Mouse (Mus musculus) lung, postnatal 0 days (tissue): ENCODE results near the gene Nostrin. TPM values are rescaled to one million over a fixed set of nuclear protein-coding genes. Genes with fewer than 3 reads are reported as not detected.
A peak's percentile ranks its signal among the peaks of the same experiment; 100 is the strongest.

Source experiments
- ATAC-seq: fragments of 200-750 bp; cut with Nextera tagmentation; 2 replicates; pipeline ENCODE4 v1.8.0; 2017; ENCODE audit warnings: moderate library complexity
- DNase-seq: peaks from one replicate; pipeline ENCODE4 v3.0.0-alpha.2; 2016; ENCODE audit warnings: low spot score
- H3K27ac ChIP-seq: fragments of 300-500 bp; sonication (generic); 2 replicates; pipeline ENCODE4 v1.5.1; 2014; ENCODE audit warnings: antibody characterized with exemption, mild to moderate bottlenecking, low read length, mixed read lengths
- H3K27me3 ChIP-seq: fragments of 300-500 bp; sonication (generic); replicated peaks from 2 replicates; pipeline ENCODE4 v1.6.1; 2014; ENCODE audit warnings: low read length, mixed read lengths; ENCODE audit not compliant: insufficient read depth
- H3K36me3 ChIP-seq: fragments of 300-500 bp; sonication (generic); 2 replicates; pipeline ENCODE4 v1.6.1; 2014; ENCODE audit warnings: low read length, mixed read lengths; ENCODE audit not compliant: insufficient read depth
- H3K4me1 ChIP-seq: fragments of 300-500 bp; sonication (generic); 2 replicates; pipeline ENCODE4 v1.6.1; 2014; ENCODE audit warnings: antibody characterized with exemption, low read depth, low read length, mixed read lengths; ENCODE audit not compliant: insufficient read depth
- H3K4me2 ChIP-seq: fragments of 300-500 bp; sonication (generic); replicated peaks from 2 replicates; pipeline ENCODE4 v1.6.1; 2014; ENCODE audit warnings: low read depth, mild to moderate bottlenecking, low read length, moderate library complexity, mixed read lengths
- H3K4me3 ChIP-seq: fragments of 300-500 bp; sonication (generic); 2 replicates; pipeline ENCODE4 v1.5.1; 2014; ENCODE audit warnings: low read depth, low read length
- H3K9ac ChIP-seq: fragments of 300-500 bp; sonication (generic); replicated peaks from 2 replicates; pipeline ENCODE4 v1.6.1; 2014; ENCODE audit warnings: low read depth, mild to moderate bottlenecking
- H3K9me3 ChIP-seq: fragments of 300-500 bp; sonication (generic); 2 replicates; pipeline ENCODE4 v1.6.1; 2016; ENCODE audit warnings: low read length, mixed read lengths
- CTCF ChIP-seq: IDR thresholded peaks from 2 replicates; pipeline ENCODE4 v1.5.1; 2016; ENCODE audit warnings: antibody characterized with exemption, mild to moderate bottlenecking
- EP300 ChIP-seq: IDR thresholded peaks from 2 replicates; pipeline ENCODE4 v1.6.1; 2016; ENCODE audit warnings: antibody characterized with exemption, mild to moderate bottlenecking, control low read depth
- WGBS: fragments of 180-500 bp; shearing (Covaris S2); extraction: QIAGEN DNeasy Blood & Tissue Kit; methylation state at CpG from one replicate; pipeline ENCODE4 v1.1.7; 2014; 5-methylcytosine and 5-hydroxymethylcytosine counted together
- polyA plus RNA-seq: library from polyadenylated mRNA; unstranded; fragments of >200 nt; fragmentation: Nextera tagmentation; extraction: Ambion mirVana; gene quantifications from 2 replicates; pipeline ENCODE4 v1.2.1, GENCODE M21; 2015

The Nostrin gene
- polyA plus RNA-seq, 1 experiment from 2014 or later = 48.0 TPM

DNA sequence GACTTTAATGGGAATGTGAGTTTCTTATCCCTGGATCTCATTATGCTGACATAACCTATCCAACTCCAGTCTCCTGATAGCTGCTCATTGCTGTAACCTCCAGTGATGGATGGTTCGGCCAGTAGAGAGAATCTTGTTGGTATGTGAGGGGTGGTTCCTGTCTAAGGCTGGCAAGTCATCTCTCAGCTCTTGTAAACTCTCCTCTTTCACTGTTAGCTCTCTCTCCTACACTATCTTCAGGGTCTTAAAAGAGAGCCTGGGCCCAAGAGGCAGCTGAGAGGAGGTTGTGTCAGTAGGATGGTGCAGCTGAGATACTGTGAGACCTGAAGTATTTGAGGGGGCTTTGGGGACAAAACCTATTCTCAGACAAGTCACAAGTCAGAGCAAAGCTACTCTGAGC, 1.4 kb upstream of the Nostrin start:
- WGBS = 59% methylated on average over 1 of the region's 1 CpGs
- no peak for ATAC-seq

GRCm38 (mm10) chr2:69134937-69135336, 663 bp upstream of the Nostrin start:
- no peak for TF ChIP-seq CTCF
- TF ChIP-seq EP300 = no peak
- H3K4me1 ChIP-seq = peaks cover 8% of the 10 kb centered on the region; the same call in 1 of the 2 replicates
- H3K4me2 ChIP-seq = no peak overlapping the region
- WGBS = 59% methylated on average over 9 of the region's 9 CpGs
- H3K9me3 ChIP-seq = no peaks in the 10 kb centered on the region
- DNase-seq = no peak
- H3K27me3 ChIP-seq = no peaks in the 10 kb centered on the region
- H3K36me3 ChIP-seq = no peaks in the 10 kb centered on the region
- no peak overlapping the region for H3K9ac ChIP-seq
- ATAC-seq = no peak
- peak overlapping the region; percentile 82 for H3K27ac ChIP-seq
- no peak overlapping the region for H3K4me3 ChIP-seq

More for the DNA sequence above, 1.4 kb upstream of the Nostrin start:
- Histone ChIP-seq H3K9ac (no peak overlapping the region), H3K9me3 (no peaks in the 10 kb centered on the region), H3K4me3 (no peak overlapping the region), H3K4me2 (no peak overlapping the region), H3K27ac (no peak overlapping the region), H3K36me3 (no peaks in the 10 kb centered on the region), H3K4me1 (peaks cover 10% of the 10 kb centered on the region; the same call in 1 of the 2 replicates), H3K27me3 (no peaks in the 10 kb centered on the region)
- DNase-seq = no peak
- TF ChIP-seq EP300 (no peak), CTCF (no peak)

- DNase-seq (peak; percentile 11), ATAC-seq (no peak)
- H3K27me3 ChIP-seq = no peaks in the 10 kb centered on the region
- H3K4me2 ChIP-seq = peak overlapping the region; percentile 48
- TF ChIP-seq EP300 = 0 out of 2 replicates have a peak, but pooled peaks have one; percentile 6
- no peak for TF ChIP-seq CTCF
- peak overlapping the region; percentile 38 for H3K4me3 ChIP-seq
- no peaks in the 10 kb centered on the region for H3K36me3 ChIP-seq
- H3K9me3 ChIP-seq = no peaks in the 10 kb centered on the region
- H3K4me1 ChIP-seq = peaks cover 6% of the 10 kb centered on the region; the same call in 1 of the 2 replicates
- H3K9ac ChIP-seq = 0 out of 2 replicates have a peak overlapping the region, but pooled peaks have one; percentile 8
- WGBS = 58% methylated on average over 10 of the region's 10 CpGs
- H3K27ac ChIP-seq = peak overlapping the region; percentile 52; the same call in 1 of the 2 replicates
These were observed 1.9 kb downstream of the Nostrin start for GRCm38 (mm10) chr2:69137406-69138084.

GRCm38 (mm10) chr2:69138759-69139158, 3.2 kb downstream of the Nostrin start:
- Histone ChIP-seq H3K36me3 (no peaks in the 10 kb centered on the region), H3K4me3 (no peak overlapping the region), H3K4me1 (peaks cover 6% of the 10 kb centered on the region; the same call in 1 of the 2 replicates), H3K9me3 (no peaks in the 10 kb centered on the region), H3K27ac (no peak overlapping the region), H3K9ac (no peak overlapping the region), H3K4me2 (no peak overlapping the region; the same call in 1 of the 2 replicates), H3K27me3 (no peaks in the 10 kb centered on the region)
- no peak for ATAC-seq
- TF ChIP-seq CTCF = no peak
- TF ChIP-seq EP300 = no peak
- peak; percentile 27 for DNase-seq
- WGBS = 36% methylated on average over 4 of the region's 4 CpGs

- Histone ChIP-seq H3K9me3 (no peaks in the 10 kb centered on the region), H3K4me3 (no peak overlapping the region), H3K4me2 (no peak overlapping the region), H3K9ac (no peak overlapping the region), H3K27ac (no peak overlapping the region; the same call in 1 of the 2 replicates), H3K36me3 (no peaks in the 10 kb centered on the region), H3K27me3 (no peaks in the 10 kb centered on the region), H3K4me1 (peaks cover 3% of the 10 kb centered on the region; the same call in 1 of the 2 replicates)
- ATAC-seq = no peak
- WGBS = 68% methylated on average over 2 of the region's 2 CpGs
- no peak for DNase-seq
- TF ChIP-seq CTCF (no peak), EP300 (no peak)
These were observed 4.6 kb downstream of the Nostrin start for GRCm38 (mm10) chr2:69140215-69140614.

- no peak overlapping the region for H3K9ac ChIP-seq
- peak overlapping the region; percentile 26 for H3K27ac ChIP-seq
- H3K9me3 ChIP-seq = no peaks in the 10 kb centered on the region
- no peak overlapping the region for H3K4me2 ChIP-seq
- H3K4me3 ChIP-seq = no peak overlapping the region
- 50% methylated on average over 4 of the region's 4 CpGs for WGBS
- no peaks in the 10 kb centered on the region for H3K4me1 ChIP-seq
- TF ChIP-seq CTCF = no peak
- peak; percentile 94 for TF ChIP-seq EP300
- peak; percentile 50 for DNase-seq
- H3K27me3 ChIP-seq = no peaks in the 10 kb centered on the region
- ATAC-seq = peak; percentile 83
- H3K36me3 ChIP-seq = no peaks in the 10 kb centered on the region
These were observed 5.2 kb downstream of the Nostrin start for GRCm38 (mm10) chr2:69140816-69141215.
